Mouse (Mus musculus): ENCODE measurements around the gene Mbnl1.

DNA sequence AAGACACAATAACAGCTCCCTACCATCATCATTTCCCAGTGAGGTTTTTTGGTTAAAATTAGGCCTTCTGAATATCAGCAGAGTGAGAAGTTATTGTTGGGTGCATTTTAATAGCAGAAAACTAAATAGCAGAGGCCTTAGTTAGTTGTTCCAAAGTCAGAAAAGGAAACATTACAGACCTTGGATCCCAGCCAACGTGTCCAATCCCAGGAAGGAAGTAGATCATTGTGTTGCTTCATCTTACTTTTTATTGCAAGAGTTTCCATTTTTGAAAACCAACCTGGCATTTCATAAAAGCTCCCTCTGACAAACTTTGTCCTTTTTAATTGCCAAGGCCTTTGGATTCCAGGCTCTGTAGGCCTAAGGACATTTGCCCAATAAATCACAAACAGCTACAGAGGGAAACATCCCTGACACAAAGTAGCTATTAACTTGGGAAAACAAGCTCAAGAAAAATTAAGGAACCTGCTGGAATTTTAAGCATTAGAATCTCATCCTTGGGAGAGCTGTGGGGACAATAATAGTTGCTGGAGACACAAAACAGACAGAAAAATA is 34.9 kb upstream of the Mbnl1 start:
- no peak for TF ChIP-seq POLR2A (IDR thresholded peaks at IDR 0.05; ENCODE audit: borderline replicate concordance, low read depth, low read length)
- no peak for TF ChIP-seq CTCF (IDR thresholded peaks at IDR 0.05; ENCODE audit: low read depth, low read length)

Measured in bone marrow macrophage, adult 2 months (primary cell).